Mouse (Mus musculus): ENCODE results near the gene Stam2. TPM values are rescaled to one million over a fixed set of nuclear protein-coding genes. Genes with fewer than 3 reads are reported as not detected.
A peak's percentile ranks its signal among the peaks of the same experiment; 100 is the strongest.

Stam2 gene
- polyA plus RNA-seq, 1 experiment from 2014 or later = 13.5 TPM

DNA sequence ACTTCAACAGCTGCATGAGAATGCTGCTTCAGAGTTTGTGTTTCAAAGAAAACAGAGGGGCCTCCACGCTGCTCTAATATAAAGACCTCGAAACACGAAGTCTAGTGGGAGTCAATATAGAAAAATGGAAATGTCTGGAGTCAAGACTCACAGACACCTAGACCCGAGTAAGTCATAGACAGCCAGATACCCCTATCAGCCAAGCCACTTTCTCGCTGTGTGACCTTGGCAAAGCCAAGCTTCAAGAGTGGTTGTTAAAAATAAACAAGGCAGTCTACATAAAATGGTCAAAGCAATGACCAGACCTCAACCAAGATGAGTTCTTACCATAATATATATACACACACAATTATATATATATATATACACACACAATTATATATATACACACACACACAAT lies 25.0 kb downstream of the Stam2 start:
- no peak overlapping the region for H3K9ac ChIP-seq
- 83% methylated on average over 5 of the region's 5 CpGs for WGBS (ENCODE audit: insufficient replicate concordance)
- peaks cover 23% of the 10 kb centered on the region for H3K36me3 ChIP-seq
- no peak overlapping the region for H3K27ac ChIP-seq
- no peak overlapping the region for H3K4me2 ChIP-seq
- no peak for ATAC-seq
- no peak overlapping the region for H3K4me3 ChIP-seq
- H3K4me1 ChIP-seq = no peaks in the 10 kb centered on the region
- no peaks in the 10 kb centered on the region for H3K27me3 ChIP-seq (replicated peaks)
- no peaks in the 10 kb centered on the region for H3K9me3 ChIP-seq (replicated peaks)

- Histone ChIP-seq H3K9me3 (replicated peaks) (no peaks in the 10 kb centered on the region), H3K36me3 (peaks cover 24% of the 10 kb centered on the region), H3K4me3 (no peak overlapping the region), H3K27me3 (replicated peaks) (no peaks in the 10 kb centered on the region), H3K4me1 (no peaks in the 10 kb centered on the region), H3K9ac (no peak overlapping the region), H3K27ac (no peak overlapping the region), H3K4me2 (no peak overlapping the region)
- ATAC-seq = no peak
- WGBS (ENCODE audit: insufficient replicate concordance) = 78% methylated on average over 6 of the region's 6 CpGs
These were observed 26.5 kb downstream of the Stam2 start for GRCm38 (mm10) chr2:52715538-52715937.

DNA sequence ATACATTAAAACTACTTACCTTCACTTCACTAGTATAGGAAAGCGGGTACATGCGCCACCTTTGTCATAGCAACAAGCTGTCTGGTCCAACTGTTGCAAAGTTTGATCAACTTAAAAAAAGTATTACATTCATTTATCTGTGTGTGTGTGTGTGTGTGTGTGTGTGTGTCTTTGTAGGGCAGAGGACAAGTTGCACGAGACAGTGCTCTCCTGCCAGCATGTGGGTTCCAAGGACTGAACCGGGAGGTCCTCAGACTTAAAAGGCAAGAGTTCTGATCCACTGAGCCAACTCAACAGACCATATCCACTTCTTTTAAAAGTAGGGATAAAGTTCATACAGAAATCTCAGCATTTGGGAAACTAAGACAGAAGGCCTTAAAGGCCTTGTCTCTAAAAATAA lies 28.0 kb downstream of the Stam2 start:
- Histone ChIP-seq H3K27me3 (replicated peaks) (no peaks in the 10 kb centered on the region), H3K4me2 (no peak overlapping the region), H3K27ac (no peak overlapping the region), H3K4me1 (no peaks in the 10 kb centered on the region), H3K36me3 (peaks cover 36% of the 10 kb centered on the region), H3K9me3 (replicated peaks) (no peaks in the 10 kb centered on the region), H3K4me3 (no peak overlapping the region), H3K9ac (no peak overlapping the region)
- no peak for ATAC-seq
- 83% methylated on average over 4 of the region's 4 CpGs for WGBS (ENCODE audit: insufficient replicate concordance)

DNA sequence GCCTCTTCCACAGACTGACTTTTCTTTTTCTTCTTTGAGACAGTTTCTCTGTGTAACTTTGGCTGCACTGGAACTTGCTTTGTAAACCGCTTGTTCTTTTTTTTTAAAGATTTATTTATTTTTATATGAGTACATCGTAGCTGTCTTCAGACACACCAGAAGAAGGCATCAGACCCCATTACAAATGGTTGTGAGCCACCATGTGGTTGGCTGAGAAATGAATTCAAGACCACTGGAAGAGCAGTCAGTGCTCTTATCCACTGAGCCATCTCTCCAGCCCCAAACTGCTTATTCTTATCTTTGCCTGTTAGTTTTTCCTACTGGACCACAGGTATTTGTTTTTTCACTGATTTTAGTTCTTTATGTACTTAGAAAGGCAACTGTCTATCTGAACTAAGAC lies 31.3 kb downstream of the Stam2 start:
- WGBS (ENCODE audit: insufficient replicate concordance) = 87% methylated on average over 2 of the region's 2 CpGs
- Histone ChIP-seq H3K27me3 (replicated peaks) (no peaks in the 10 kb centered on the region), H3K4me2 (no peak overlapping the region), H3K36me3 (peaks cover 48% of the 10 kb centered on the region), H3K9me3 (replicated peaks) (no peaks in the 10 kb centered on the region), H3K27ac (no peak overlapping the region), H3K4me1 (no peaks in the 10 kb centered on the region), H3K9ac (no peak overlapping the region), H3K4me3 (no peak overlapping the region)
- no peak for ATAC-seq

- H3K27ac ChIP-seq = no peak overlapping the region
- peaks cover 49% of the 10 kb centered on the region for H3K36me3 ChIP-seq
- no peak overlapping the region for H3K4me3 ChIP-seq
- H3K9ac ChIP-seq = no peak overlapping the region
- H3K27me3 ChIP-seq (replicated peaks) = no peaks in the 10 kb centered on the region
- no peak for ATAC-seq
- H3K4me1 ChIP-seq = no peaks in the 10 kb centered on the region
- H3K4me2 ChIP-seq = no peak overlapping the region
- H3K9me3 ChIP-seq (replicated peaks) = no peaks in the 10 kb centered on the region
- WGBS (ENCODE audit: insufficient replicate concordance) = 76% methylated on average over 5 of the region's 5 CpGs
These were observed 32.7 kb downstream of the Stam2 start for GRCm38 (mm10) chr2:52709417-52709816.

DNA sequence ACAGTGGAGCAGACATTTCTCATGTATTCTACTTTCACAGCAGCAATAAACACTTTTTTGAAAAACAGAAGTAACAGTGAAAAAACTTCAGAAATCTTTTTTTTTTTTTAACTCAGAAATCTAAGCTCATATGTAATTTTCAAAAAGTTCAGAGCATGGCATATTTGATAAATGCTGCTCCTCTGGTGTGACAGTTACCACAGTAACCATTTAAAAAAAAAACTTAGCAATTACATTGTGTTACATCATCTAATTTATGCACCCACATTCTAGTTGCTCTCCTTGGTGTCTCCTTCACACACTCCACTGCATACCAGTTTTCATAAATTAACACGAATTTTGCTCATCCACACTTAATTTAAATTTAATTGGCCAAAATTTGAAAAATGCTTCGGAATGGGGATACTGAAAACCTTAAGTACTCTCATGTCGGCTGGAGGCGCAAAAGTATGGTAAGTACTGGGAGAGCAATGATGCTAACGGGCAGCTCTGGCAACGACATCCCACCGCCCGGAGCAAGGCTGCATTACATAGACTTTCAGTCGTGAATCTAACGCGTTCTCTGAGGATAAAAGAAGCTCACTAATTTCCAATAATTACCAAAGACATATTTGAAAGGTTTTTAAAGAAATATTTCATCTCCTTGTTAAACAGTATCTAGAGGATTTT lies 40.6 kb downstream of the Stam2 start:
- Histone ChIP-seq H3K4me3 (no peak overlapping the region), H3K4me2 (no peak overlapping the region), H3K9me3 (replicated peaks) (no peaks in the 10 kb centered on the region), H3K27me3 (replicated peaks) (no peaks in the 10 kb centered on the region), H3K9ac (no peak overlapping the region), H3K4me1 (no peaks in the 10 kb centered on the region), H3K27ac (no peak overlapping the region), H3K36me3 (peaks cover 33% of the 10 kb centered on the region)
- ATAC-seq = no peak
- 80% methylated on average over 11 of the region's 11 CpGs for WGBS (ENCODE audit: insufficient replicate concordance)

GRCm38 (mm10) chr2:52700352-52700751 lies 41.7 kb downstream of the Stam2 start:
- Histone ChIP-seq H3K36me3 (peaks cover 22% of the 10 kb centered on the region), H3K4me3 (no peak overlapping the region), H3K9ac (no peak overlapping the region), H3K27me3 (replicated peaks) (no peaks in the 10 kb centered on the region), H3K4me2 (no peak overlapping the region), H3K9me3 (replicated peaks) (no peaks in the 10 kb centered on the region), H3K27ac (no peak overlapping the region), H3K4me1 (no peaks in the 10 kb centered on the region)
- 82% methylated on average over 5 of the region's 5 CpGs for WGBS (ENCODE audit: insufficient replicate concordance)
- no peak for ATAC-seq

GRCm38 (mm10) chr2:52694604-52695003 lies 47.5 kb downstream of the Stam2 start:
- no peak overlapping the region for H3K4me3 ChIP-seq
- 78% methylated on average over 6 of the region's 6 CpGs for WGBS (ENCODE audit: insufficient replicate concordance)
- no peaks in the 10 kb centered on the region for H3K9me3 ChIP-seq (replicated peaks)
- H3K36me3 ChIP-seq = peaks cover 15% of the 10 kb centered on the region
- H3K27me3 ChIP-seq (replicated peaks) = no peaks in the 10 kb centered on the region
- no peak overlapping the region for H3K9ac ChIP-seq
- H3K4me2 ChIP-seq = no peak overlapping the region
- H3K27ac ChIP-seq = no peak overlapping the region
- no peak for ATAC-seq
- H3K4me1 ChIP-seq = no peaks in the 10 kb centered on the region

DNA sequence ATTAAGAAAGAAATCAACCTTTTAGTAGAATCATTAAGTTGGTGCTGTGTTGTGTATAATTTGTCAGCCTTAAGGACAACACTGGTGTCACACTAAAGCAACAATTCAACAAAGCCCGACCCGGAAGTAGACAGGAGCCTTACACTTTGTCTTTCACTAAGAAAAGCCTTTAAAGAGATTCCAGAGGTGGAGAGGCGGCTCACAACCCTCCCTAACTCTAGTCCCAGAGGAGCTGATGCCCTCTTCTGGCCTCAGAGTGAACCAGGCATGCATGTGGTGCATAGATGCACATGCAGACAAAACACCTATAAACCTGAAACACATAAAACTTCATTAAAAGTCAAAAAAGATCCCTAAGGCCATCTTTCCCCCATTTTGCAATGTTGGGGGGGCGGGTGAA lies 50.3 kb downstream of the Stam2 start:
- no peaks in the 10 kb centered on the region for H3K4me1 ChIP-seq
- H3K36me3 ChIP-seq = peaks cover 11% of the 10 kb centered on the region
- H3K4me3 ChIP-seq = no peak overlapping the region
- H3K27ac ChIP-seq = no peak overlapping the region
- H3K4me2 ChIP-seq = no peak overlapping the region
- no peaks in the 10 kb centered on the region for H3K9me3 ChIP-seq (replicated peaks)
- WGBS (ENCODE audit: insufficient replicate concordance) = 69% methylated on average over 4 of the region's 4 CpGs
- H3K27me3 ChIP-seq (replicated peaks) = no peaks in the 10 kb centered on the region
- ATAC-seq = no peak
- H3K9ac ChIP-seq = no peak overlapping the region

DNA sequence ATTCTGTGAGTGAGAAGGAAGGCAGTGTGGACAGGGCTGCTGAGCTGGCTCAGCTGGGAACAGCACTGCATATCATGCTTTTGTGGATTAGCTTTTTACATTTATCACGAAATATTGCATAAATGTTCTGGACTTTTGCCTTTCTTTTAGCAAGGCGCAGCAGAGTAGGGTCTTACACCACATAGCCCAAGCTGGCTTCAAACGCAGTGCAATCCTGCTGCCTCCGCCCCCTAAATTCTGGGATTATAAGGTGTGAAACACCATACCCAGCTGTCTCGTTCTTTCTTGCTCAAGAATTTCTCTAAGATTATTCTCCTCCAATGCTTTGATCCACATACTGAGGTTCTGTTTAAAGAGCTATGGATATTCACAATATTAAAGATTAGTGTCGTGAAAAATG lies 55.5 kb downstream of the Stam2 start:
- WGBS (ENCODE audit: insufficient replicate concordance) = 65% methylated on average over 6 of the region's 6 CpGs
- H3K36me3 ChIP-seq = no peaks in the 10 kb centered on the region
- no peaks in the 10 kb centered on the region for H3K4me1 ChIP-seq
- H3K4me3 ChIP-seq = no peak overlapping the region
- no peak for ATAC-seq
- no peak overlapping the region for H3K27ac ChIP-seq
- H3K4me2 ChIP-seq = no peak overlapping the region
- H3K9me3 ChIP-seq (replicated peaks) = no peaks in the 10 kb centered on the region
- no peaks in the 10 kb centered on the region for H3K27me3 ChIP-seq (replicated peaks)
- no peak overlapping the region for H3K9ac ChIP-seq

- no peak overlapping the region for H3K9ac ChIP-seq
- H3K27ac ChIP-seq = no peak overlapping the region
- H3K4me3 ChIP-seq = no peak overlapping the region
- ATAC-seq = peak; percentile 30; the same call in 1 of the 2 replicates
- H3K9me3 ChIP-seq (replicated peaks) = no peaks in the 10 kb centered on the region
- H3K27me3 ChIP-seq (replicated peaks) = peaks cover 60% of the 10 kb centered on the region
- no peaks in the 10 kb centered on the region for H3K36me3 ChIP-seq
- 51% methylated on average over 4 of the region's 4 CpGs for WGBS (ENCODE audit: insufficient replicate concordance)
- no peak overlapping the region for H3K4me2 ChIP-seq
- peaks cover 9% of the 10 kb centered on the region for H3K4me1 ChIP-seq
These were observed 64.5 kb downstream of the Stam2 start for GRCm38 (mm10) chr2:52677589-52677988.

- Histone ChIP-seq H3K4me1 (peaks cover 9% of the 10 kb centered on the region), H3K9ac (no peak overlapping the region), H3K36me3 (no peaks in the 10 kb centered on the region), H3K27ac (no peak overlapping the region), H3K4me3 (no peak overlapping the region), H3K4me2 (peak overlapping the region; percentile 73), H3K27me3 (replicated peaks) (peaks cover 67% of the 10 kb centered on the region), H3K9me3 (replicated peaks) (no peaks in the 10 kb centered on the region)
- 26% methylated on average over 6 of the region's 6 CpGs for WGBS (ENCODE audit: insufficient replicate concordance)
- ATAC-seq = no peak
These were observed 65.2 kb downstream of the Stam2 start for GRCm38 (mm10) chr2:52676913-52677303.
